In genomic region chr4:142097871-142098270, GRCm38 (mm10) we compare ENCODE assay signal across 9 mouse cellular contexts. TPM values are rescaled to one million over a fixed set of nuclear protein-coding genes. Genes with fewer than 3 reads are reported as not detected.
DNase-seq lines count a peak whose midpoint lies in the region; ATAC-seq and TF ChIP-seq lines count a peak whose summit lies in the region.
"Had no signal": no experiment of that assay in that cellular context is flagged by ENCODE, and none has a peak within 500 bp of the region (broad histone marks: within the 10 kb centered on the region; RNA-seq: fewer than 3 reads in every experiment).

No protein-coding gene starts in this region.

- ATAC-seq in intestine, embryonic 16.5 days = peak; percentile 67
- peak; percentile 86 for ATAC-seq in lung, embryonic 15.5 days (ENCODE audit: borderline replicate concordance, extremely low read depth, low FRiP score, low TSS enrichment)

- peak; percentile 34 to 53 for DNase-seq in urinary bladder, adult 18-20 months (ENCODE audit: low spot score in 2 of 2)
- DNase-seq in urinary bladder, adult 2 months (ENCODE audit: low spot score) = no peak
- peak; percentile 78 for DNase-seq in gastrocnemius, adult 18-20 months (ENCODE audit: low spot score)
- peak; percentile 53 to 62 for DNase-seq in urinary bladder, postnatal 36 days (ENCODE audit: low spot score in 2 of 2)
- no peak for DNase-seq in frontal cortex, postnatal 10 days (ENCODE audit: low spot score in 2 of 2)
- no peak for DNase-seq in cerebellum, adult 2 months

- peak overlapping the region; percentile 58 for H3K9ac ChIP-seq in intestine, embryonic 16.5 days (ENCODE audit: low read depth, low read length)
- H3K9ac ChIP-seq in lung, embryonic 15.5 days = no peak overlapping the region
- H3K9ac ChIP-seq: midbrain, embryonic 12.5 days had no signal

- H3K36me3 ChIP-seq in intestine, embryonic 16.5 days (ENCODE audit: control insufficient read depth, insufficient read depth, low read length) = no peaks in the 10 kb centered on the region
- no peaks in the 10 kb centered on the region for H3K36me3 ChIP-seq in lung, embryonic 15.5 days
- H3K36me3 ChIP-seq: midbrain, embryonic 12.5 days had no signal

- WGBS in intestine, embryonic 16.5 days = 18% methylated on average over 5 of the region's 5 CpGs
- 5% methylated on average over 5 of the region's 5 CpGs for WGBS in lung, embryonic 15.5 days
- WGBS in cerebellum, adult 2 months = 40% methylated on average over 5 of the region's 5 CpGs

- peaks cover 17% of the 10 kb centered on the region for H3K4me1 ChIP-seq in intestine, embryonic 16.5 days (ENCODE audit: control insufficient read depth, insufficient read depth, low read length)
- peaks cover 23% of the 10 kb centered on the region for H3K4me1 ChIP-seq in lung, embryonic 15.5 days
- H3K4me1 ChIP-seq in cerebellum, adult 2 months (ENCODE audit: control insufficient read depth, insufficient read depth, low read length) = peaks cover 7% of the 10 kb centered on the region

- TF ChIP-seq CTCF in cerebellum, adult 2 months (IDR thresholded peaks at IDR 0.05; ENCODE audit: borderline replicate concordance, insufficient read depth, low read depth, low read length) = no peak

- H3K4me3 ChIP-seq in intestine, embryonic 16.5 days (ENCODE audit: low read length) = no peak overlapping the region
- no peak overlapping the region for H3K4me3 ChIP-seq in lung, embryonic 15.5 days
- H3K4me3 ChIP-seq in cerebellum, adult 2 months (replicated peaks; ENCODE audit: insufficient read depth, low read depth, low read length) = no peak overlapping the region
- H3K4me3 ChIP-seq: midbrain, embryonic 12.5 days had no signal

- no peak for TF ChIP-seq POLR2A in cerebellum, adult 2 months (IDR thresholded peaks at IDR 0.05; ENCODE audit: borderline replicate concordance, insufficient read depth, low read length)

- H3K27ac ChIP-seq in intestine, embryonic 16.5 days (ENCODE audit: low read length) = peak overlapping the region; percentile 74
- H3K27ac ChIP-seq in lung, embryonic 15.5 days = peak overlapping the region; percentile 81
- H3K27ac ChIP-seq in cerebellum, adult 2 months (ENCODE audit: insufficient read depth, low read length) = no peak overlapping the region
- H3K27ac ChIP-seq: midbrain, embryonic 12.5 days had no signal

- no peaks in the 10 kb centered on the region for H3K9me3 ChIP-seq in intestine, embryonic 16.5 days (ENCODE audit: control insufficient read depth, low read length)
- H3K9me3 ChIP-seq in lung, embryonic 15.5 days = no peaks in the 10 kb centered on the region
- H3K9me3 ChIP-seq: midbrain, embryonic 12.5 days had no signal

- peak overlapping the region; percentile 46 for H3K4me2 ChIP-seq in intestine, embryonic 16.5 days (ENCODE audit: low read depth, low read length)
- peak overlapping the region; percentile 45 for H3K4me2 ChIP-seq in lung, embryonic 15.5 days
- H3K4me2 ChIP-seq: midbrain, embryonic 12.5 days had no signal

- no peaks in the 10 kb centered on the region for H3K27me3 ChIP-seq in intestine, embryonic 16.5 days (replicated peaks; ENCODE audit: control insufficient read depth, insufficient read depth, low read length)
- H3K27me3 ChIP-seq in lung, embryonic 15.5 days = no peaks in the 10 kb centered on the region
- H3K27me3 ChIP-seq in cerebellum, adult 2 months (ENCODE audit: control insufficient read depth, insufficient read depth, low read length) = no peaks in the 10 kb centered on the region
- H3K27me3 ChIP-seq: midbrain, embryonic 12.5 days had no signal

RNA-seq across cellular contexts. Expression of gene Tmem51, which starts 13.8 kb away (rescaled TPM):
- polyA plus RNA-seq in urinary bladder, adult 2 months (2012; rRNA removed) = 39.8 and 44.9 TPM in 2 replicates
- total RNA-seq in gastrocnemius, adult 18-20 months (2021) = under 1 TPM; 0.48 to 0.88 TPM
- 160 and 206 TPM in 2 replicates for polyA plus RNA-seq in intestine, embryonic 16.5 days (2015; fragmentation: Nextera tagmentation; extraction: Ambion mirVana)
- 21.8 and 23.1 TPM in 2 replicates for polyA plus RNA-seq in lung, embryonic 15.5 days (2015; fragmentation: Nextera tagmentation; extraction: Ambion mirVana)
- polyA plus RNA-seq in cerebellum, adult 2 months (2012; rRNA removed) = 26.2 and 26.3 TPM in 2 replicates

Comparison
In these comparisons a context has a peak if more than half of its experiments do, and no peak if none do; other contexts are left out.
1. DNase-seq: peak in urinary bladder, adult 18-20 months (2 of 2), gastrocnemius, adult 18-20 months (single experiment) and urinary bladder, postnatal 36 days (2 of 2); none in urinary bladder, adult 2 months (single experiment), frontal cortex, postnatal 10 days (0 of 2) and cerebellum, adult 2 months (0 of 2).